Mouse (Mus musculus): ENCODE data around the gene Etfbkmt. TPM values are rescaled to one million over a fixed set of nuclear protein-coding genes. Genes with fewer than 3 reads are reported as not detected.
A peak's percentile ranks its signal among the peaks of the same experiment; 100 is the strongest.

The Etfbkmt gene
- 13.5 TPM for polyA plus RNA-seq (2021)

DNA sequence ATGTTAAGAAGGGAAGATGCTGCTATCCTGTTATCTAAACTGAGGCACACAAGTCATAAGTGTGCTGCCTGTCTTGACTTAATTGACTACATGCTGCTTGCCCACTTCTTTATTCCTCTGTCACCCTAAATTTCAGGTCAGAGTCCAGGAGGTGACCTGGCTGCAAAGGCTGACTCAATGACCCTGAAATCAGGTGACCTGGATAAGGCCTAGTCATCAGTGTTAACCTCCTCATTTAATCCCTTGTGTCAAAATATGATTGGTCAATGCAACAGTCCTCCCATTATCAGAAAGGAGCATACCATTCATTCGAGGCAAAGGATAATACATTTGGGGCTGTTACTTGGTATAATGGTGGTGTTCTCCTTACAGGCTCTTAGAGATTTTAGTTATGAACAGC, at the start of gene Etfbkmt:
Gene Etfbkmt (plus strand): TSS at position 379 of the 400 bp plus-strand sequence.
- no peaks in the 10 kb centered on the region for H3K27me3 ChIP-seq
- CTCF ChIA-PET = no interaction called here
- in situ Hi-C loops (cut with MboI; ENCODE audit: low pct_unique_long_range_greater_than_20kb) = no loop called here
- ATAC-seq (no peak), DNase-seq (ENCODE audit: low read depth, low spot score) (no peak)
- TF ChIP-seq CTCF (IDR thresholded peaks at IDR 0.05) = no peak
- POLR2A ChIA-PET = no interaction called here

DNA sequence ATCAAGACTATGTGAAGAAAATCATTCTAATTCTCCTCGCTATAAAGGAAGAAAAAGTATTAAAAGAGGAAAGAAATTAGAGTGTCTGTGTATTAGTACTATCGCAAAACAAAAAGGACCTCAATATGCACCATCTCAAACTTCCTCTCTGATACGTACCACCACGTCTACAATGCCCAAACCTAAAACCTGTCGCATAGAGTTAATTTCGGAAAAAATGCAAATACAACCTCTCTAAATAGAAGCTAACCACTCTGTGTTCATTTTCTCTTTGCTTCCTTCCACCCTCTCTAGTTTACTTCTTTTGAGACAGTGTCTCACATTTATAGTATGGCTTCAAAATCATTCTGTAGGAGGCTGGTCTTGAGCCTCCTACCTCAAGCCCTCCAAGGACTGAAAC, 47.2 kb upstream of the Etfbkmt start:
- in situ Hi-C loops (cut with MboI; ENCODE audit: low pct_unique_long_range_greater_than_20kb) = no loop called here
- POLR2A ChIA-PET = no interaction called here
- H3K27me3 ChIP-seq = no peaks in the 10 kb centered on the region
- ATAC-seq (no peak), DNase-seq (ENCODE audit: low read depth, low spot score) (no peak)
- TF ChIP-seq CTCF (IDR thresholded peaks at IDR 0.05) = no peak
- CTCF ChIA-PET = no interaction called here

DNA sequence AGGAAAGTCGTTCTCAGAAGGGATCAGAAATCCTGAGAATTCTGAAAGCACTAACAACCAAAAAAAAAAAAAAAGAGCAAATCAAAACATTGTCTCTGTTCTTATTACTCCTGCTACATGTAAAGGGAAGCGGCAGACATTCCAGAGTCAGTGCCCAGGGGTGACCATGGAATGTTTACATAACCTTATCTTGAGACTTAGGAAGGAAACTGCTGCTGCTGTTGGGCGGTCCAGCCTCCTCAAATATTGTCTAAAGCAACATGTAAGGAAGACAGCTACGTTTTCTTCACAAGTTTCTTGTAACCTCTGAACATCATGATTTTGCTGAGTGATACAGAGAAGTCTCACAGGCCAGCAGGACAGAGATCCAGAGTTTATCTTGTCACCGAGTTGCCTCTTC, 46.2 kb upstream of the Etfbkmt start:
- ChIA-PET POLR2A (interaction anchor here (0.5 to 0.6 kb wide), 2 partner anchors 23 to 25 kb away, joined by 3 to 4 read pairs; no protein-coding TSS in a partner anchor), CTCF (no interaction called here)
- ATAC-seq (no peak), DNase-seq (ENCODE audit: low read depth, low spot score) (no peak)
- H3K27me3 ChIP-seq = no peaks in the 10 kb centered on the region
- in situ Hi-C loops (cut with MboI; ENCODE audit: low pct_unique_long_range_greater_than_20kb) = no loop called here
- no peak for TF ChIP-seq CTCF (IDR thresholded peaks at IDR 0.05)

DNA sequence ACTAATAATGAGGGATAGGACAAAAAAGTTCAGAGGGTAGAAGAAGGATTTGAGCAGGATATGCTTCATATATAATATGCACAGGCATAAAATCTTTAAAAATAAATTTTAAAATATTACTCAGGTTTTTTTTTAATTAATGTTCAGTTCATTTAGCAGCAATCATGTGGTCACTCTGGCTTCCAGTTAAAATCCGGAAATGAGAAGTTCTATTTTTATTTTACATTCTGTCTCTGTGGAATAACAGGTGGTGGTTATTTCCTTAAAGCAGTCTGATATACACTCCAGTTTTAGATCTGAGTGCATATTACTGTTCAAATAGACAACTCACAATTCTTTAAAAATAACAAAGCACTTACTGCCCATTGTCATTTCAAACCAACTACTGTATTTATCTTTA, 45.1 kb upstream of the Etfbkmt start:
- POLR2A ChIA-PET = no interaction called here
- in situ Hi-C loops (cut with MboI; ENCODE audit: low pct_unique_long_range_greater_than_20kb) = no loop called here
- CTCF ChIA-PET = no interaction called here
- DNase-seq (ENCODE audit: low read depth, low spot score) (no peak), ATAC-seq (no peak)
- TF ChIP-seq CTCF (IDR thresholded peaks at IDR 0.05) = no peak
- no peaks in the 10 kb centered on the region for H3K27me3 ChIP-seq

DNA sequence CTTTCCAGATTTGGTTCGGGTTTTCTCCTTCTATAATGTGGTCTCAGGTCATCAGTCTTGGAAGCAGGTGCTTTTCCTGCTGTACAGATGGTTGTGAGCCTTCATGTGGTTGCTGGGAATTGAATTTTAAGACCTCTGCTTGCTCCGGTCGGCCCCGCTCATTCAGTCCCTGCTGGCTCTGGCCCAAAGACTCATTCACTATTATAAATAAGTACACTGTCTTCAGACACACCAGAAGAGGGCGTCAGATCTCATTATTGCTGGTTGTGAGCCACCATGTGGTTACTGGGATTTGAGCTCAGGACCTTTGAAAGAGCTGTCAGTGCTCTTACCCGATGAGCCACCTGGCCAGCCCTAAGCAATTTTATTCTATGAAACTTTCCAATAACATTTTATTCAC, 44.3 kb upstream of the Etfbkmt start:
- peak; percentile 27 for TF ChIP-seq CTCF (IDR thresholded peaks at IDR 0.05)
- POLR2A ChIA-PET = no interaction called here
- CTCF ChIA-PET = no interaction called here
- ATAC-seq = no peak
- DNase-seq (ENCODE audit: low read depth, low spot score) = no peak
- H3K27me3 ChIP-seq = no peaks in the 10 kb centered on the region
- in situ Hi-C loops (cut with MboI; ENCODE audit: low pct_unique_long_range_greater_than_20kb) = no loop called here

DNA sequence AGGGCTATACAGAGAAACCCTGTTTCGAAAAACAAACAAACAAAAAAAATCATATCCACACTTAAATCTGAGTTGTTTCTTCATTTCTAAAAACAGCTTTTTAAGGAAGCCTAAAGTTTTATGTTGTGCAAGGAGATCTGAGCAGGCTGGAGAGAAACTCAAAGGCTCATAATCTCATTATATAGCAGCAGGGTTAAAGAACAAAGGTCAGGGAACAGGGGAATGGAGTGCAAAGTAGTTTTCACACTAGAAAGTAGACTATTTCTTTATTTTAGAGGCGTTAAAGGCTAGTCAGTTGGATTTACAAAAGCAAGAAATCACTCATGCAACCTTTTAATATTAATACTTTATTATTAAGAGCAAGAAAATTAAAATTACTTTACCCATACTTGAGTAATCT, 43.4 kb upstream of the Etfbkmt start:
- DNase-seq (ENCODE audit: low read depth, low spot score) (no peak), ATAC-seq (no peak)
- ChIA-PET CTCF (no interaction called here), POLR2A (no interaction called here)
- in situ Hi-C loops (cut with MboI; ENCODE audit: low pct_unique_long_range_greater_than_20kb) = no loop called here
- TF ChIP-seq CTCF (IDR thresholded peaks at IDR 0.05) = no peak
- no peaks in the 10 kb centered on the region for H3K27me3 ChIP-seq

DNA sequence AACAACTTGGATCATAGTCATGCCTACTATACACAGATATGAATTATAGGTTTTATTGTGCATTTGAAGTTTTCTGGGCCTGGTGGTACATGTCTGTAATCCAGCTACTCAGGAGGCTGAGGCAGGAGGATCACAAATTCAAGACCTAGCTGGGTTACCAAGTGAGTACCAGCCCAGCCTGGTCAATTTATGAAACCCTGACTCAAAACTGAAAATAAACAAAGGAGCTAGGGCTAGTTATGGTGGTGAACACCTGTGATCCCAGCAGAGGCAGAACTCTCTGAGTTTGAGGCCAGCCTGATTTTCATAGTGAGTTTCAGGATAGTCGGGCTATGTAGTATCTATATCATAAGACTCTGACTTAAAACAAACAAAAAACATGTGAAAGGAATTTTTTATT, 42.4 kb upstream of the Etfbkmt start:
- CTCF ChIA-PET = no interaction called here
- ATAC-seq (no peak), DNase-seq (ENCODE audit: low read depth, low spot score) (no peak)
- TF ChIP-seq CTCF (IDR thresholded peaks at IDR 0.05) = no peak
- POLR2A ChIA-PET = no interaction called here
- H3K27me3 ChIP-seq = no peaks in the 10 kb centered on the region
- in situ Hi-C loops (cut with MboI; ENCODE audit: low pct_unique_long_range_greater_than_20kb) = no loop called here

DNA sequence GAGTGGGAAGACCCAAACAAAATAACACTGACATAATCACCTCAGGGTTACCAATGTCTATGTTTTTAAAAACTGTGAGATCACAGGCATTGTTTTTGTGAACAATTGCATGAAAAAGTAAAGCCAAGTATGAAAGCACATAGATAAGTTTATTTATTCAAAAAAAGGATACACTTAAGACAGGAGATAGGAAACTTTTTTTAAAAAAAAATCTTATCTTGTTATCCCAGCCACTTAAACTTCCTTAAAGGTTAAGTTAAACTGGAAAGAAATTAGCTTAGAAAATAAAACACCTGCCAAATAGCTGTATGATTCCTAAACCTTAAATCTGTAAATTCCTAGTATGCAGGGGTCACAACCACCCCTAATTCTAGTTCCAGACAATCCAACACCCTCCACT, 40.7 kb upstream of the Etfbkmt start:
- no peak for TF ChIP-seq CTCF (IDR thresholded peaks at IDR 0.05)
- in situ Hi-C loops (cut with MboI; ENCODE audit: low pct_unique_long_range_greater_than_20kb) = no loop called here
- no peak for DNase-seq (ENCODE audit: low read depth, low spot score)
- CTCF ChIA-PET = interaction anchor here (1.3 to 1.5 kb wide), 2 partner anchors 10 to 23 kb away, joined by 3 to 4 read pairs; no protein-coding TSS in a partner anchor
- POLR2A ChIA-PET = interaction anchor here (0.8 kb wide), 1 partner anchor 22 kb away, joined by 11 read pairs; no protein-coding TSS in a partner anchor
- ATAC-seq = no peak
- H3K27me3 ChIP-seq = no peaks in the 10 kb centered on the region

DNA sequence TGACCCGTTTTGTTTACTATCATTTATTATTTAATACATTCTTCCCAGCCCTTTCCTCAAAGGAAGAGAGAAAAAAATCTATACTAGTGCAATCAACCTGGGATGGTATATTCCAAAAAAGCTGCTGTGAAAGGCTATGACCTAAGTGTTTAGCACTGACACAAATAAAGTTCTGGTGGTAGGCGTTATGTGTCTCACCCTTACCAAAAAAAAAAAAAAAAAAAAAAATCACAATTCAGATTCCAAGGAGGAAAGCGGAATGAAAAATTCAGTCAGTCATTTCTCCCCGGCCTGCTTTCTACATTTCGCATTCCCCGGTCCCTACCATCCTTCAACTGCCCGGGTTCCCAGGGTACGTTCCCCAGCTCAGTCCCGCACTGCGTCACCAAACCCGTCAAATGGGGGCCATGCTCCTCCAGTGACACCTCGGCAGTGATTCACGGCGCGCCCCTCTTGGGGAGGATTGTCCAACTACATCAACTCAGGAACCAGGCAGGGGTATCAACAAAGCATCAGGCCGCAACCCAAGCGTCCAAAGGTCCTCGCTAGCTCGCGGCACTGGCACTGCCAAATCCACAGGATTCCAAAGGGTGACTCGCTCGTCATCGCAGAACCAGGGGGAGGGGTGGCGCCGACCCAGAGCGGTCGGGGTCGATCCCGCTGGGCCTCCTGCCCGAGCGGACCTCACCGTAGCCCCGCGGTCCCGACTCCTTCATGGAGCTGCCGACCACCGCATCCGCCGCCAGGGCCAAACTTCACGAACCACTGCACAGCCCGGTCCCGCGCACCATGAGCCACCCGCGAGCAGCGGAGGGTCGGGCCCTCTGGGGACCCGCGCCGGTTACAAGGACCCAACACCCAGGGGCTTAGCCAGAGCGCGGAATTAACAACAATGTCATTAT, 39.2 kb upstream of the Etfbkmt start:
- ATAC-seq (peak; percentile 78), DNase-seq (ENCODE audit: low read depth, low spot score) (no peak)
- ChIA-PET CTCF (interaction anchor here (0.6 to 1.5 kb wide), 3 partner anchors 8 to 858 kb away, joined by 3 to 4 read pairs (median 3); no protein-coding TSS in a partner anchor), POLR2A (interaction anchor here (0.7 kb wide), 1 partner anchor 22 kb away, joined by 4 read pairs; no protein-coding TSS in a partner anchor)
- no peak for TF ChIP-seq CTCF (IDR thresholded peaks at IDR 0.05)
- no peaks in the 10 kb centered on the region for H3K27me3 ChIP-seq
- in situ Hi-C loops (cut with MboI; ENCODE audit: low pct_unique_long_range_greater_than_20kb) = no loop called here

DNA sequence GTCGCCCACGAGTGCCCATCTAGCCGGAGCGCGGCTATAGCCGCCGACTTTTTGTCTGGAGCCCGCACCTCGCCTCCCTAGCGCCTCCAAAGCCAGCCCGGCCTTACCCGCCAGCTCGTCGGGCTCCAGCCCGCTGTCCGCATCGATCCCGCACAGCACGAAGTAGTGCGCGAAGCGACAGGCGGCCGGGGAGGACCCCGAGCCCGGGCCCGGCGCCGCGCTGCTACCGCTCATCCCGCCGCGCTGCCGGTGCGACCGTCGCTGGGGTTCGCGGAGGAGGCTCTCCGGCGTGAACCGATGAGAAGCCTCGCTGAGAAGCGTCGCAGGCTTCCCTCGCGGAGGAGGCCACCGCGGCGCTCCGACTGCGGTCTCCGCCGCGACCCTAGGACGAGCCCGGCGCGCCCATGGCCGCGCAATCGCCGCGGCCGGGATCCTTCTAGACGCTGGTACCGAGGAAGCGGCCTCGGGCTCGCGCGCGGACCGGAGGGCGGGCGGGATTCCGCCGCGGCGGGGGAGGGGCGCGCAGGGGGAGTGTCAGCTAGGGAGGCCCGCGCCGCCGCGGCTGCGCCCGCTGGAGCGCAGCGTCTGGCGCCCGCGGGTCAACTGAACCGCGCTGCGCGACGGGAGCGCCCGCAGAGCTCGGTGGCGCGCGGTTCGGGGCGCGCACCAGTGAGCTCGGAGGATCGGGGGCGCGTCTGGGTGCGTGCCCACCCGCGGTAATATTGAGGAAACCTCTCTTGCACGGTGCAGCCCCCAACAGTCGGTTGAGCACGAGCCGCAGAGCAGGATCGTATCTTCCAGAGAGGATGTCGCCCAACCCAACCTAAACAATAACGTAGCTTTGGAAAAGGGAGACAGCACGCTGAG, 38.3 kb upstream of the Etfbkmt start, which contains the start of gene Dennd5b:
Gene Dennd5b (minus strand): TSS at position 605 of the 867 bp plus-strand sequence.
- ChIA-PET CTCF (interaction anchor here (1.0 to 1.4 kb wide), 2 partner anchors 14 to 18 kb away, joined by 3 to 4 read pairs; no protein-coding TSS in a partner anchor), POLR2A (no interaction called here)
- H3K27me3 ChIP-seq = no peaks in the 10 kb centered on the region
- DNase-seq (ENCODE audit: low read depth, low spot score) (no peak), ATAC-seq (peak; percentile 80)
- in situ Hi-C loops (cut with MboI; ENCODE audit: low pct_unique_long_range_greater_than_20kb) = no loop called here
- TF ChIP-seq CTCF (IDR thresholded peaks at IDR 0.05) = no peak

DNA sequence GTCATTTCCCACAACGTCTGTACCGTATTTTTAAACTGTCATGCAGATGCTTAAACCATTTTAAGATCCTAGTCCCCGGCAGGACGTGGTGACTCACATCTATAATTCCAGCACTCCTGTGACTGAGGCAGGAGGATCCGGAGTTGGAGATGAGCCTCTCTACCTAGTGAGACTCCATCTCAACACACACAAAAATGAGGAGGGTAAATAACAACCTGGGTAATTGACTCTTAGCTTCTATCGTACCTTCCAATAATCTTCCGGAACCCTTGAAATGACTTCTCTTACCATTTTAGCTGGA, 37.8 kb upstream of the Etfbkmt start:
- no peak for TF ChIP-seq CTCF (IDR thresholded peaks at IDR 0.05)
- no peak for DNase-seq (ENCODE audit: low read depth, low spot score)
- ChIA-PET POLR2A (no interaction called here), CTCF (interaction anchor here (1.0 to 1.4 kb wide), 2 partner anchors 13 to 17 kb away, joined by 3 to 4 read pairs; no protein-coding TSS in a partner anchor)
- ATAC-seq = no peak
- no peaks in the 10 kb centered on the region for H3K27me3 ChIP-seq
- in situ Hi-C loops (cut with MboI; ENCODE audit: low pct_unique_long_range_greater_than_20kb) = no loop called here

Measured in Patski (cell line).